Mouse (Mus musculus) thymus, postnatal 36 days (tissue): ENCODE data around the gene Tnpo3.
A peak's percentile ranks its signal among the peaks of the same experiment; 100 is the strongest.

ENCODE experiments used
- DNase-seq, 2 experiments: peaks; one replicate each; pipeline ENCODE4 v3.0.0; 2022; ENCODE audit warnings: mixed read lengths in 2 of 2

Gene Tnpo3

GRCm38 (mm10) chr6:29609111-29610019, at the start of gene Tnpo3:
Gene Tnpo3, minus strand, starts transcription at chr6:29609887.
- DNase-seq = peak; percentile 90 to 92

- DNase-seq = no peak
These were observed 49.2 kb upstream of the Tnpo3 start for GRCm38 (mm10) chr6:29658626-29659475.

GRCm38 (mm10) chr6:29653271-29653670, 43.6 kb upstream of the Tnpo3 start:
- no peak for DNase-seq

- DNase-seq = no peak
These were observed 40.5 kb upstream of the Tnpo3 start for GRCm38 (mm10) chr6:29650170-29650549.

GRCm38 (mm10) chr6:29649494-29650169, 39.9 kb upstream of the Tnpo3 start:
- peak; percentile 71 to 82 for DNase-seq

- no peak for DNase-seq
These were observed 32.1 kb upstream of the Tnpo3 start for GRCm38 (mm10) chr6:29641816-29642215.

- no peak for DNase-seq
These were observed 30.1 kb upstream of the Tnpo3 start for GRCm38 (mm10) chr6:29639580-29640419.

- DNase-seq = no peak
These were observed 29.3 kb upstream of the Tnpo3 start for GRCm38 (mm10) chr6:29638844-29639460.

- DNase-seq = no peak
These were observed 28.0 kb upstream of the Tnpo3 start for GRCm38 (mm10) chr6:29637397-29638373.

- no peak for DNase-seq
These were observed 26.8 kb upstream of the Tnpo3 start for GRCm38 (mm10) chr6:29636322-29637092.

GRCm38 (mm10) chr6:29634537-29634936, 24.9 kb upstream of the Tnpo3 start:
- no peak for DNase-seq

- no peak for DNase-seq
These were observed 23.0 kb upstream of the Tnpo3 start for GRCm38 (mm10) chr6:29632552-29633292.

GRCm38 (mm10) chr6:29631751-29632551, 22.3 kb upstream of the Tnpo3 start:
- no peak for DNase-seq

GRCm38 (mm10) chr6:29630216-29630615, 20.5 kb upstream of the Tnpo3 start:
- DNase-seq = no peak

GRCm38 (mm10) chr6:29627756-29628155, 18.1 kb upstream of the Tnpo3 start:
- DNase-seq = no peak

GRCm38 (mm10) chr6:29623857-29624256, 14.2 kb upstream of the Tnpo3 start:
- no peak for DNase-seq

- DNase-seq = no peak
These were observed 12.6 kb upstream of the Tnpo3 start for GRCm38 (mm10) chr6:29622273-29622672.
